Mouse (Mus musculus) C2C12 (cell line): ENCODE data around the gene Lmtk3.

Experiments used
- CTCF ChIP-seq: IDR thresholded peaks from one replicate; pipeline ENCODE4 v1.5.1; 2011; ENCODE audit not compliant: control insufficient read depth, insufficient read depth, insufficient read length
- MYOG ChIP-seq: IDR thresholded peaks from one replicate; pipeline ENCODE4 v1.6.1; 2011; ENCODE audit not compliant: control insufficient read depth, insufficient read length; ENCODE audit errors: extremely low read depth

GRCm38 (mm10) chr7:45797661-45798510 is 14.3 kb downstream of the Lmtk3 start:
- TF ChIP-seq CTCF (no peak), MYOG (no peak)
